Mouse (Mus musculus) hindbrain, postnatal 0 days (tissue): ENCODE measurements at regions not wholly inside any gene's neighbourhood (a gene's known extent, or its start where the extent isn't known, plus 50 kb on each side); places are given as distances from the start of the nearest gene placed in this dataset.
A peak's percentile ranks its signal among the peaks of the same experiment; 100 is the strongest.

Source experiments
- ATAC-seq: fragments of 200-750 bp; cut with Nextera tagmentation; 2 replicates; pipeline ENCODE4 v1.8.0; 2017; ENCODE audit warnings: mild to moderate bottlenecking, moderate TSS enrichment, moderate library complexity
- DNase-seq: peaks from one replicate; pipeline ENCODE4 v3.0.0-alpha.2; 2015; ENCODE audit warnings: low spot score
- H3K27ac ChIP-seq: fragments of 300-500 bp; sonication (generic); 2 replicates; pipeline ENCODE4 v1.5.1; 2014; ENCODE audit warnings: mild to moderate bottlenecking
- H3K27me3 ChIP-seq: fragments of 300-500 bp; sonication (generic); 2 replicates; pipeline ENCODE4 v1.6.1; 2014; ENCODE audit warnings: low read length, mixed read lengths; ENCODE audit not compliant: insufficient read depth
- H3K36me3 ChIP-seq: fragments of 300-500 bp; sonication (generic); 2 replicates; pipeline ENCODE4 v1.6.1; 2014; ENCODE audit warnings: low read length, mixed read lengths; ENCODE audit not compliant: insufficient read depth
- H3K4me1 ChIP-seq: fragments of 300-500 bp; sonication (generic); 2 replicates; pipeline ENCODE4 v1.6.1; 2014; ENCODE audit warnings: antibody characterized with exemption, low read length, mixed read lengths; ENCODE audit not compliant: insufficient read depth
- H3K4me2 ChIP-seq: fragments of 300-500 bp; sonication (generic); 2 replicates; pipeline ENCODE4 v1.6.1; 2014; ENCODE audit warnings: low read depth, mild to moderate bottlenecking, low read length, moderate library complexity, mixed read lengths
- H3K4me3 ChIP-seq: fragments of 300-500 bp; sonication (generic); 2 replicates; pipeline ENCODE4 v1.5.1; 2014; ENCODE audit warnings: low read length
- H3K9ac ChIP-seq: fragments of 300-500 bp; sonication (generic); replicated peaks from 2 replicates; pipeline ENCODE4 v1.6.1; 2014; ENCODE audit warnings: mild to moderate bottlenecking, low read length, moderate library complexity, mixed read lengths
- H3K9me3 ChIP-seq: fragments of 300-500 bp; sonication (generic); 2 replicates; pipeline ENCODE4 v1.6.1; 2016; ENCODE audit warnings: low read length, mixed read lengths
- CTCF ChIP-seq: IDR thresholded peaks from 2 replicates; pipeline ENCODE4 v1.5.1; 2016; ENCODE audit warnings: antibody characterized with exemption, control low read depth, low read depth
- WGBS: fragments of 180-500 bp; shearing (Covaris S2); extraction: QIAGEN DNeasy Blood & Tissue Kit; methylation state at CpG from one replicate; pipeline ENCODE4 v1.1.7; 2014; 5-methylcytosine and 5-hydroxymethylcytosine counted together

DNA sequence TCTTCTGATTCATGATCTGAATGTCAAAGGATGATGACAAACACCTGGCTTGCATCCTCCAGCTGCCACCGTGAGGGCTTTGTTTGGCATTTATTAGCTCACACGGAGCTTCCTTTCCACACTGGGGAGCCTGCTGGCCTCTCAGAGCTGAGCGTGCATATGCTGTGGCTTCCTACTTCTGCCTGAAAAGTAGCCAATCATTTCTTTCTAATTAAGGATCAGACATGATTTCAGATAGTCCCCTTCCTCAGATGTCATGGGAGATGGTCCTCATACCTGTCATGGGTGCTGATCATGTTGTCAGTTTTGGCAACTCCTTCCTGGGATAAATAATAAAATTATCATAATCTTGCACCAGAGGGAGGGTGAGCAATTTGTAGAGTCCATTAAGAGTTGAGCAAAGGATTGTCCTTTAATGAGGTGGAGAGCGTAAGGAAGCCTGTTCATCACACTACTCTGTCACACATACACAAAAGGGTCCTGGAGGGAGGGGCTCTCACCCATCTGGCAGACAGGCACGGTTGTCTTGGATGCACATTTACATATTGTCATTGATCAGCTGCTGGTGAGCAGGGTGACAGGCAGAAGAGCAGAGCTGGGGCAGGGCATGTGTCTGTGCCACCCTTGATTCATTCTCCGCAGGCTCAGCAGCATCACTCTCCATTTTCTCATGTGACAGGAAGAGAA, 162.6 kb downstream of the Ppp4r2 start:
- Histone ChIP-seq H3K27ac (no peak overlapping the region), H3K27me3 (no peaks in the 10 kb centered on the region), H3K4me3 (no peak overlapping the region), H3K4me2 (no peak overlapping the region), H3K36me3 (no peaks in the 10 kb centered on the region), H3K9ac (no peak overlapping the region), H3K4me1 (0 out of 2 replicates have a peak, but pooled peaks cover 6% of the 10 kb centered on the region), H3K9me3 (no peaks in the 10 kb centered on the region)
- DNase-seq: peak; percentile 30
- 17% methylated on average over 6 of the region's 6 CpGs for WGBS
- TF ChIP-seq CTCF: no peak
- peak; percentile 80 for ATAC-seq

DNA sequence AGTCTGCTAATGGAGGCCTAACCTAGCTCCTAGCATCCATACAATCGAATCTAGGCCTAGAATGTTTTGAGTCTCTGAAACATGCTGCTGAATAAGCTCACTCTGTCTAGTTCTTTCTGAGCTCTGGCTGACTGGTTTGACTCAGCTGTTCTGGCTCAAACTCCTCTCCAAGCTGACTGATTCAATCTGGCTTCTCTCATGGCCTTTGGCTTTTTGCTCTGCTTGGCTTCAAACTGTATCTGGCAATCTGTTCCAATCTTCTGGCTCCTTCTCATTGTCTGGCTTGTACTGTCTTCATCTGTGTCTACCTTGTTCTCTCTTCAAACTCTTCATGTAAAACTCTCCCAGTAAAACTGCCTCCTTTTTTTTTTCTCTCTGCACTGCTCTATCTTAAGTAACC, 164.9 kb downstream of the Ppp4r2 start:
- H3K4me2 ChIP-seq: no peak overlapping the region
- DNase-seq (no peak), ATAC-seq (no peak)
- TF ChIP-seq CTCF: no peak
- no peak overlapping the region for H3K9ac ChIP-seq
- 83% methylated on average over 1 of the region's 1 CpGs for WGBS
- H3K36me3 ChIP-seq: no peaks in the 10 kb centered on the region
- H3K4me3 ChIP-seq: no peak overlapping the region
- no peak overlapping the region for H3K27ac ChIP-seq
- H3K4me1 ChIP-seq: 0 out of 2 replicates have a peak, but pooled peaks cover 4% of the 10 kb centered on the region
- no peaks in the 10 kb centered on the region for H3K9me3 ChIP-seq
- no peaks in the 10 kb centered on the region for H3K27me3 ChIP-seq

DNA sequence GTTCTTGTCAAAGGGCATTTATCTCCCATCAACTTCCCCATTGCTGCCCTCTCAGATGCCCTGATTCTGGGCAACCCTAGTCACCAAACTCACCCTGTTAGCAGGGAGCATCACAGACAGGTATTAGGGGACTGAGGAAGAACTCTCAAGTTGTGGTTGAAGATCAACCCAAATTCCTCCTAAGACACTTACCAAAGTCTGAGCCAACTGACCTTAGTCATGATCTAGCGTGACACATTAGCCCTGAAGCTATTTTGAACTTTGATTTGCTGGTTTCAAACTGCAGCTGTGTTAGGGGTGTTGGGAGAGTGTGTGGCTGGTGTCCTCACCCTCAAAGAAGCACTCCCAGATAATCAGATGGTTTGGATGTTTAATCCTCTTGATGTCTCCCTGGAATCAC, 170.5 kb downstream of the Ppp4r2 start:
- TF ChIP-seq CTCF: no peak
- DNase-seq: no peak

DNA sequence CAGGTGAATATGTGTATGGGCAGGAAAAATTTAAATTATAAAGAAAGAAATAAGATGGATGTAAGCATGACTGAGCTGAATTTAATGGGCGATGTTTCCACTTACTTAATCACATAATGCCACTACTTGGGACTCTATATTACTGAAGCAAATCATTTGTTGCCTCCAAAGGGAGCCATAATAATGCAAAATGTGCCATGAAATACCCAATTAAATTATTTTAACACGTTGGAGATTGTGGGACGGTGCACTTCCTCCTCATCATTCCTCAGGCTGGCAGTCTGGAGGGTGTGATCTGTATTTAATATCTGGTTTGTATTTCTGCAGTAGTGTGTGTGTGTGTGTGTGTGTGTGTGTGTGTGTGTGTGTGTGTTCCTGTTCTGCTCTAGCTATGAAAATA, 188.2 kb downstream of the Ppp4r2 start:
- H3K9ac ChIP-seq: no peak overlapping the region
- H3K4me1 ChIP-seq: no peaks in the 10 kb centered on the region
- no peak for TF ChIP-seq CTCF
- DNase-seq (no peak), ATAC-seq (peak; percentile 49; the same call in 1 of the 2 replicates)
- H3K36me3 ChIP-seq: no peaks in the 10 kb centered on the region
- no peaks in the 10 kb centered on the region for H3K27me3 ChIP-seq
- no peak overlapping the region for H3K4me2 ChIP-seq
- no peak overlapping the region for H3K4me3 ChIP-seq
- 49% methylated on average over 3 of the region's 3 CpGs for WGBS
- no peaks in the 10 kb centered on the region for H3K9me3 ChIP-seq
- H3K27ac ChIP-seq: no peak overlapping the region

More for the DNA sequence above, 170.5 kb downstream of the Ppp4r2 start:
- ATAC-seq: no peak
- no peaks in the 10 kb centered on the region for H3K9me3 ChIP-seq
- no peaks in the 10 kb centered on the region for H3K36me3 ChIP-seq
- no peaks in the 10 kb centered on the region for H3K4me1 ChIP-seq
- WGBS: 94% methylated on average over 1 of the region's 1 CpGs
- H3K4me3 ChIP-seq: no peak overlapping the region
- H3K4me2 ChIP-seq: no peak overlapping the region
- no peak overlapping the region for H3K27ac ChIP-seq
- H3K9ac ChIP-seq: no peak overlapping the region
- no peaks in the 10 kb centered on the region for H3K27me3 ChIP-seq

DNA sequence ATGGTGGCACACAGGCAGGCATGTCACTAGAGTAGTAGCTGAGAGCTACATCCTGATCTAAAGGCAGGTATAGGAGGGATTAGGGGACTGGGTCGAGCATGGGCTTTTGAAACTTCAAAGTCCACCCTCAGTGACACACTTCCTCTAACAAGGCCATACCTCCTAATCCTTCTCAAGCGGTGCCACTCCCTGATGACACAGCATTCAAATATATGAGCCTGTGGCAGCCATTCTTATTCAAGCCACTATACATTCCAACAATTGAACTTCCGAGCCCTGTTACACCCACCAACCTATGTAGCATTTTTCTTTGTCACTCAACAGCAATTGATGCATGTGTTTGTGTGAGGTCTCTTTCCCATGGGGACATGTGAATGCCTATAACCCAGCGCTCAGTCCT, 192.4 kb downstream of the Ppp4r2 start:
- Histone ChIP-seq H3K27ac (no peak overlapping the region), H3K4me3 (no peak overlapping the region), H3K36me3 (no peaks in the 10 kb centered on the region), H3K27me3 (no peaks in the 10 kb centered on the region), H3K9ac (no peak overlapping the region), H3K4me2 (no peak overlapping the region), H3K4me1 (no peaks in the 10 kb centered on the region), H3K9me3 (no peaks in the 10 kb centered on the region)
- 88% methylated on average over 4 of the region's 4 CpGs for WGBS
- no peak for DNase-seq
- TF ChIP-seq CTCF: no peak
- no peak for ATAC-seq

DNA sequence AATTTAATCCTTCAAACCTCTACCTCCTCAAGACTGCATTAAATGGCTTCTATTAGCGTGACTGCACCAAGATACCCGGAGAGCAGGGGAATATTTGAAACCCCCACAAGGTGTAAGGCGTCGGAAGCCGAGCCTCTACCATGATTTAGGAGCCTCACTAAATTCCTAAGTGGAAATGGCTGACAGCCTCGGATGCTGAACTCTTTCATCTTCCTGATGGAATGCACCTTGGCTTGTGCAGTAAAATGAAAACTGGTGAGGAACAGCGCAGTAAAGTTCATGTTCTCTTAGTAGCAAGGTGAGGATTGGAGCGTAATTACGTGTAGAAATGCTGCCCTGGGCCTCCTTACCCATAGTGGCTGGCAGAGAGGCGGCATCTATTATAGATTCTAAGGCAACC, 194.0 kb downstream of the Ppp4r2 start:
- Histone ChIP-seq H3K4me1 (no peaks in the 10 kb centered on the region), H3K4me2 (no peak overlapping the region), H3K4me3 (no peak overlapping the region), H3K36me3 (no peaks in the 10 kb centered on the region), H3K27ac (no peak overlapping the region), H3K9ac (no peak overlapping the region), H3K9me3 (no peaks in the 10 kb centered on the region), H3K27me3 (no peaks in the 10 kb centered on the region)
- DNase-seq (no peak), ATAC-seq (no peak)
- TF ChIP-seq CTCF: no peak
- WGBS: 81% methylated on average over 10 of the region's 10 CpGs

DNA sequence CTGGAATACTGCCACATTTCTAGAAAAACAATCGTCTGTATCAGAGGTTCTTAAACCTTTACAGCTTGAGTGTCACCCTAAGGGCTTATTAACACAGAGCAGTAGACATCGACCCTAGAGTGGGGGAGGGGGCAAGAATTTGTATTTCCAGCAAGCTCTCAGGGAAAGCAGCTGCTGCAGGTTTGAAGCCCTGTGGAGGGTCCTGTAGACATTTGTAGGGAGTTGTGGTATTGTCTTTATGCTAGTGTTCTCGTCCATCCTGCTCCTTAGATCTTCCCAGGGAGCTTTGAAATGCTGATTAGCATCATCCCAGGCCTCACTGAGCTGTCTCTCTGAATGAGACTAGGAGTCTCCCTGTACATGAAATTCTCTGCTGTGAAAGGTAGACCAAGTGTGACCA, 196.0 kb downstream of the Ppp4r2 start:
- Histone ChIP-seq H3K36me3 (no peaks in the 10 kb centered on the region), H3K27ac (no peak overlapping the region), H3K4me3 (no peak overlapping the region), H3K27me3 (no peaks in the 10 kb centered on the region), H3K9me3 (no peaks in the 10 kb centered on the region), H3K4me2 (no peak overlapping the region), H3K4me1 (no peaks in the 10 kb centered on the region), H3K9ac (no peak overlapping the region)
- 20% methylated on average over 3 of the region's 3 CpGs for WGBS
- no peak for TF ChIP-seq CTCF
- ATAC-seq: no peak
- no peak for DNase-seq
